Mouse (Mus musculus): ENCODE results near the gene Emc9.
A peak's percentile ranks its signal among the peaks of the same experiment; 100 is the strongest.

DNA sequence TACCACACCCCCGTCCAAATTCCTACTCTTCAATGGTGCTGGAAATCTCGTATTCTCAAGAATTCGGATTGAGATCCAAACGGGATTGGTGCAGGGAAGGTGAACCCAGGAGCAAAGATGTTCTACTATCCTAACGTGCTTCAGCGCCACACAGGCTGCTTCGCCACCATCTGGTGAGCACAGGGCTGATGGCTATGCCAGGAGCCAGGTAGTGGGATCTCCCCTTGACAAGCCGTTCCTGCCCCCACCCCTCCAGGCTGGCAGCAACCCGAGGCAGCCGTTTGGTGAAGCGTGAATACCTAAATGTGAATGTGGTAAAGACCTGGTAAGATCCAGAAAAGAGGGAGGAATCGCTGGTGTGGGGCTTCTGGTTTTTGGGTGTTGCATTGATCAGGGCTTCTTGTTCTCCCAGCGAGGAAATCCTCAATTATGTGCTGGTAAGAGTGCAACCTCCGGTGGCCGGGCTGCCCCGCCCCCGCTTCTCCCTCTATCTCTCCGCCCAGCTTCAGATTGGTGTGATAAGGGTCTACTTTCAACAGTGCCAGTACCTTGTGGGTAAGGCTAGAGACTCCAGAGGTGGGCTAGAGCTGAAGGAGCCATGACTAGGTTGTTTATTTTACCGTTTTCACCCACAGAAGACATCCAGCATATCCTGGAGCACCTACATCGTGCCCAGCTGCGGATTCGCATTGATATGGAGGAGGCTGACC is 33.5 kb upstream of the Emc9 start:
- TF ChIP-seq POLR2A (IDR thresholded peaks at IDR 0.05; ENCODE audit: control insufficient read depth in 1 of 2, insufficient read depth in 1 of 2, low read depth in 1 of 2, low read length in 2 of 2, poor library complexity in 1 of 2) (peak in 1 of 2 experiments; percentile 31; a peak in 1 of 4 replicates), CTCF (IDR thresholded peaks at IDR 0.05 in 2 of 3, conservative IDR thresholded peaks at IDR 0.05 in 1 of 3; ENCODE audit: control insufficient read depth in 1 of 3, insufficient read depth in 1 of 3, low read depth in 2 of 3, low read length in 3 of 3, poor library complexity in 1 of 3, severe bottlenecking in 1 of 3) (no peak), MYC (IDR thresholded peaks at IDR 0.05; ENCODE audit: low read depth, low read length) (no peak), TCF12 (IDR thresholded peaks at IDR 0.05; ENCODE audit: low read depth, low read length) (peak; percentile 86), HCFC1 (IDR thresholded peaks at IDR 0.05; ENCODE audit: low read depth, low read length) (peak; percentile 18; the same call in 1 of the 2 replicates), EP300 (IDR thresholded peaks at IDR 0.05; ENCODE audit: low read depth in 1 of 2, low read length in 2 of 2) (peak; percentile 61 to 84), ZC3H11A (IDR thresholded peaks at IDR 0.05; ENCODE audit: low read depth, low read length) (no peak), TBP (IDR thresholded peaks at IDR 0.05; ENCODE audit: low read depth, low read length) (no peak), CHD1 (IDR thresholded peaks at IDR 0.05; ENCODE audit: low read depth, low read length) (no peak), NELFE (IDR thresholded peaks at IDR 0.05; ENCODE audit: low read depth, low read length) (peak; percentile 37)
